Mouse (Mus musculus) kidney, adult 8-10 months (tissue): ENCODE results near the gene Fancc.
A peak's percentile ranks its signal among the peaks of the same experiment; 100 is the strongest.

Source experiments
- DNase-seq, 2 experiments: peaks; one replicate each; pipeline ENCODE4 v3.0.0; 2022

Fancc gene

DNA sequence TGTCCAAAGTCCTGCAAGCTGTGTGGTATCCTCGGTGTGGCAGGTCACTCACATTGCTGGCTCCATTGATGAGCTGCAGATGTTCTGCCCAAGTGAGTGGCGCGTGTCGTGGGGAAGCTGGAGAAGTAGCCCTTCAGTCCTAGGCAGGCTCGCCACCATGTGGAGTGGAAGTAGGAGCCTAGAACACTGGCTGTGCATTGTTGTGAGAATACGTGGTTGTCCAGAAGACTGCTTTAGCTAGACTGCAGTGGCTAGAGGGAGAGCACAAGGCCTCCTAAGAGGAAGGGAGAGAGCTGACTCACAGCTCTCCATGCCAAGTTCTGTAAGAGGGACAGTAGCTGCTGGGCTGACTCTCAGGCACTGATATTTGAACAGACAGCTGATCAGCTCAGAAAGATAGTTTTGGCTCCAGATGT lies 238.9 kb downstream of the Fancc start:
- DNase-seq = no peak

DNA sequence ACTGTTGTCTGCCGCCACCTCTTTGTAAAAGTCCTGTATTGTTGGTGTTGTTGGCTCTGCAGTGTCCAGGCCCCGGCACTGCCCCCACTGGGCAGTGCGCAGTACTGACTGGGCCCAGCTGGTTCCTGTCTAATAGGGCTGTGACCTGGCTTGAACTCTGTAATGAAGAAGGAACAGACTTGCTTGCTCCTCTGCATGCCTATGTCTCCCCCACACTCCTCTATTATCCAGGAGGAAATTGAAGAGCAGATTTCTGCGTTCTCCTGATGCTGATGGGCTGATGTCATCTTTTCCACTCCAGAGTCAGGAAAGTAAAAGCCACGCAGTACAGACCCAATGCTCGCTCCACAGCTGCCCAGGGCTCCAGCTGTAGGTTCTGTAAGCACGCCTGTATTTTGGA lies 240.3 kb downstream of the Fancc start:
- DNase-seq = peak; percentile 75 to 78

DNA sequence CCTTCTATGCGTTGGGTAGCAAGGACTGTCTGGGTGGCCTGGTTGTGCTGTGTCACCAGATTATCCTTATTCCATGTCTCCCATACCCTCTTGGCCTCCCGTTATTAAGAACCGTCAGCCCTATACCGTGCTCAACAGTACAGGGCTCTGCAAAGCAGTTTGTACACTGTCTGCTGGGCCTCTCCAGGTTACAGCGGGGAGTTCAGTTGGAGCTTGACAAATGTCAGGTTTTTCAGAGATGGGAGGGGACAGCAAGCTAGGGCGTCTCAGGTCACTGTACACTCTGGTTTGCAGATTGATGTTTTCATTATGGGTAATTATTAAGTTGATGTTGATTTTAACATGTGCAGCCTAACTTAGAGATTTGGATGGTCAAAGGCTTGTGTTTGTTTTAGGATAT lies 240.9 kb downstream of the Fancc start:
- DNase-seq = no peak

DNA sequence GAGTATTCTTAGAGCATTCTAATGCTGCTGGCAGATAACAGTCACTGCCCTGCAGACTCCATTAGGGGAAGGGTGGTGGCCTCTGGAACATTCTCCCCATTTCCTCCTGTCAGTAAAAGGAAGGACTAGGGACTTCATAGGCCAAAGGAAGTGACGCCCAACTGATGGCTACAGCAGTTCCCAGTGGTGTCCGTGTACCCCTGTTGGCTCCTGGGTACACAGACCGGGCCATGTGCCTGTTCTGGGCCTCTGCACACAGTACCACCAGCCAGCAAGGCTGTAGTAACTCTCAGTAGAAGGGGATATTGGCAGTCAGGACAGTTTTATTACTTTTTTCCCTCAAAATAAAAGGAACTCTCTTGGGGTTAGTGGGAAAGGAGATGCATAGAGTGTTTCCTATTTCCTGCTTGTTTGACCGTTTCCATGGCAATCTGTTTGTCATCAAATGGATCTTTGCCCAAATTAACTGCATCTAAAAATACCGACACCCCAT lies 241.5 kb downstream of the Fancc start:
- DNase-seq = peak; percentile 57 to 70

DNA sequence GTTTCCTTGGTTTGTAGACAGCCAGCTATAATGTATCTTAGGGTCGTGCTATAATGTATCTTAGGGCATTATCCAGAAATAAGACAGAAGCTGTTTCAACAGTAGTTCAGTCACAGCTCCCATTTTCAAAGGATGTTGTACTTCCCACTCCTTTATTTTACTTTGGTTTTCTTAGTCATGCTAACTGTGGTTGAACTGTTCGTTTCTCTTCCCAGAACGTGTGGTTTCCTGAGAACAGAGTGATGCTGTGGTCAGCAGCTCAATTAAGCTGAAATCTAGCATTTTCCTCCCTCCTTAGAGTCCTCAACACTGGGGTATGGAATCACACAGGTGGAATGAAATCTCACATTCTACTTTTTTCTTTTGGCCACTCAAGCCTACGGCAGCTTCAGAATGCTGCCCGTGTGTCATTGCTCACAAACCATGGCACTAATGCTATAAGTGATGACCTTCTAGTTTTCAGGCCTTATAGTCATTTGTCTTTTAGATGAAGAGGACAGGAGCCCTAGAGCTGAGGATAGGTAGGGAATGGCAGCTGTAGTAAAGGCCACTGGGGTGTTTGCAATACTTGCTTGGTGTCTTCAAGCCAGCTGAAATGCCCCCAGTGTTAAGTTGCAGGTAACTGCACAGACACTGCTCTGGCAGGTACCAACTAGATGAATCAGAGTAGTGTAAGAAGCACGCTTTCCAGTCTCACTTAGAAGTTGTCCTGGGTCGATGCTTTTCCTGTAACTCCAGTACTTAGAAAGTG lies 243.0 kb downstream of the Fancc start:
- no peak for DNase-seq

DNA sequence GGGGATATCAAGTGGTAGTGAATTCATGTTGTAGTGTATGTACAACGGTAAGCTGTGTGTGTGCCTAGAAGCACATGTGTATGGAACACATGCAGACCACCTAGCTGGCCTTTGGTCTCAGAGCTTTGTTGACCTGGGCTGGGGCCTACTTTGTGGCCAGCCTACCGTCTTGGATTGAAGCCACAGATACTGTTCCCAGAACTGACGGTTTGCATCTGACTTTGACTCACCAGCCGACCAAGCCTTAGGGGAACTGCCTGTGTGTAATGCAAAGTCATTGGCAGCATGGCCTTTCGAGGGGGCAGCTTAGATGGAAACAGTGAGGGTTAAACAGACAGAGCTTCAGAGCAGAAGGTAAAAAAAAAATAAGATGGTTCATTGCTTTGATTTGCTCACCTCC lies 243.9 kb downstream of the Fancc start:
- no peak for DNase-seq

DNA sequence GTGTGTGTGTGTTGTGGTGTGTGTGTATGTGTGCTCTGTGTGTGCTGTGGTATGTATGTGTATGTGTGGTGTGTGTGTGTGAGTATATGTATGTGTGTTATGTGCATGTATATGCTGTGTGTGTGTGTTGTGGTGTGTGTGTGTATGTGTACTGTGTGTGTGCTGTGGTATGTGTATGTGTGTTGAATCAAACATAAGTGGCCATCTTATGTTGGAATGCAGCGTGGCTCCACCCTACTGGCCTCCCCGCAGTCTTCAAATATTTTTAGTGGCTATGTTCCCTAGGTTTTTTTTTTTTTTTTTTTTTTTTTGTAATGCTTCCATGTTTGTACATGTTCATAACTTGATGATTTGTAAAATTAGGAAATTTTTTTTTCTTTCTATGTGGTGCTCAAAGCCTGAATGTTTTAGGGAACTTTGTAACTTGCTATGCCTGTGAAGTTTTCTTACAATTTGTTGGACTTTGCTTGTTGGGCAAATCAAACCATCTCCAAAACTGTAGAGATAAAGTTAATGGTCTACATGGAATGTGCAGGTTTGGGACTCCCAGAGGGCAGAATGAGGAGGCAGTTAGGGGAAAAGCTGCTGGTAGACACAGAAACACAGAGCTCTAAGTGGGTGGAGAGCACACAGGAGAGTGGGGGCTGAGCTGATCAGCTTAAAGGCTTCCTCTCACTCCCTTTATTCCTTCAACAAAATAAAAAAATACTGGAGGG lies 244.6 kb downstream of the Fancc start:
- DNase-seq = no peak

DNA sequence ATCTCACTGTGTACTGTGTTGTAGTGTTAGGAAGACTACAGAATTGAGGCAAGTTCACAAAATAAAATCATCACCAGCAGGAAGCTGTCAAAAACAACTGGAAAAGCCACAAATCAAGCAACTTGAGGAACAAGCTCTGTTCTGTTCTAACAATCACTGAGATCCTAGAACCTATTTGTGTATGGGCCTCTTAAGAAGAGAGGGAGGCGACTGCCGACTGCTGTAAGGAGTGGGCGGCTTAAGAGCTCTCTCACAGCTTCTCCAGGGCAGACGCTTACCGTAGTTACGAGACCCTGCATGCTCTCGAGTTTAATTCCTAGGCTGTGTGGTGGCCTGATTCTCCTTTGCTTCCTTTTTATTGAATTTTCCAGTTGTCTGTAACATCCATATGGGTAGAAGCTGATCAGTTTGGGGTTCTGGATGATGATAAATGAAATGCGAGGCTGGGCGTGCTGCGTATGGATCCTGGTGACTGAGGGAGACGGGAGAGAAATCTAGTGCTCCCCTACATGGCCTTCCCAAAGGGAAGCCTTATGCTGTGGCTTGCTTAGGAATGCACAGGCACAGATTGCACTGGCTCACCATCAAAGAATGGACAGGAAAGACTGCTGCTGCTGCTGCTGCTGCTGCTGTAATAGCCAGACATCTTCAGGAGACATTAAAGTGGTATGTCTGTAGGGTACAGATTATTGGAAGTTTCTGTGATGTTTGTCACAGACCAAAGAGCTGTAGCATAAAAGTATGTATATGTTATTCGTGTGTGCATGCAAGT lies 245.8 kb downstream of the Fancc start:
- no peak for DNase-seq

DNA sequence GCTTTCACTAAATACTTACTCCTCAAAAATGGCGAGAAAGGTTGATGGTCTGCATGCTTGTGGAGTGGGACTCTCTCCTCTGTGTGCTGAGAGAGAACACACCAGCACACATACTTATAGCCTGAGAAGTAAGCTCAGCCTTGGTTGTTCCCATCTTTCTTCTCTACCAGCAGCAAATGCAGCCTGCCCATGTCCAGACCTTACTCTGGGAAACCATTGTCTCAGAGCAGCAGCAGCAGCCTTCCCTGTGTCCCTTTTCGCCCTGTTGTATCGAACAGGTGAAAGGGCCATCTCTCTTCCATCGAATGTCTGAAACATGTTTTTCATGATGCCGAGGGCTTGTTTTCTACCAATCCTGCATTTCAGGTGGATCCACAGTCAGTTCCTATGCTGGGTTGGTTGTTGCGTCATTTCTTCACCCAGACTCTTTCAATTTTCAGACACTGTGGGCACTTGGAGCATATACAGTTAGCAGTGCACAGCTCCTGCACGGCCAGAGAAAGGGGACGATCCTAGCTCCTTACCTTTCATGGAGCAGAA lies 246.6 kb downstream of the Fancc start:
- no peak for DNase-seq

DNA sequence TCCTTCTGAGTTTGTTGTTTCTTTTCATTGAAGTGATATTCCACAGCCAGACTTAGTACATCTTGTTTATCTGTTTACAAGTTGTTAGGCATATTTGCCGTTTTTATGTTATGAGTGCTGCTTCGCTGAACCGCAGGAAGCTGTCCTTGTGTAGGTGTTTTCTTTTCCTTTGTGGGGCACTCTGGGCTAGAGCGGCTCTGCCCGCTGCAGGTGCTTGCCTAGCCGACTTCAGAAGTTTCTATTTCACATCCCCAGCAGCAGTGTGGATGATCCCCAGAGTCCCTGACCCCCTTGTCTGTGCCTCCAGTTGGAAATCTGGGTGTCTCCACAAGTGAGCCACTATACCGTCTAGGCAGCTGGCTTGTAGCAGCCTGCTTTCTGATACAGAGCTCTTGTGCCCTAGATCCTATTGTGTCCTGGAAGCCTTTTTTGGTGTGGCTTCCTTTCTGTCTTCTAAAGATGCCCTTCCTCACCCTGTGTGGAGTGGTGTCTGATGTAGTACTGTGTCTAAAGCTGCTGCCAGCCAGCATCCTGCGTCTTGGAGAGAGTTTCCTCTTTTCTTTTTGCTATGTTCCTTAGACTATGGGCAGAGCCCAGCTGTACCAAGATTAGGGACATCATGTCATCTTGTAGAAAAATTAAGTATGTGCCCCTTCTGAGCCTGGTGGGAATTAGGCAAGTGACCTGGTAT lies 247.2 kb downstream of the Fancc start:
- no peak for DNase-seq

DNA sequence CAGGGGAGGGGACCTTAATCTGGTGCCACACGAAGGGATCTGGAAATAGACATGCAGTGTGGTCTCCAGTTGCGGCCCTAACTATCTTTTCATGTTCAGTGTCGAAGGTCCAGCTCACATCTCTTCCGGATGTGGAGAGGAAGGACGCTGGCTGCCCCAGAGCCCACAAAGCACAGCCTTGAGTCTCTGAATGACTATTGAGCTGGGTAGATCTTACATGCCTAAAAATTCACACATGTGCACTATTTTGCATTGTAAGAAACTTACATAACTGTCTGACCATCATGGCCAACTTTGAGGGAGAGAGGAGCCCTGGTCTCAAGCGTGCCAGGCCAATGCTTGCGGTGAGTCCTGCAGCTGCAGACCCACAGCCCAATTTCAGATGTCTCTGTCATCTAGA lies 247.9 kb downstream of the Fancc start:
- no peak for DNase-seq

DNA sequence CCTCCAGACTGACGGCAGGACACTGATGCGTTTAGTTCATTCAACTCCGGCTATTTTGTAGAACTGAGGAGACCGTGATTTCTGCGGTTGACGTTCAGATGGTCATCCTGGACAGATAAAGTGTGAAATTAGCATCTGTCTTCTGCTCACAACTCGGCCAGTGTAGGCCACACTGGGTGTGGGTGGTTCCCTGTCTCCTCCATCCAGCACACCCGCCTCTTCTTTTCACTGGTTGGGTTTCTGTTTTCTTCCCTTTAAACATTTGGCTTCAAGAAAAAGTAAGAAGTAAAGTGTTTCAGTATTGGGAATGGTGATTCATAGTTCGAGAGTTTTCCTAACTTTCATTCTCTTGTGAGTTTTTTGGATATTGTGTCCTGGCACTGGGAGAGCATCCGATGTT lies 248.8 kb downstream of the Fancc start:
- DNase-seq = no peak

DNA sequence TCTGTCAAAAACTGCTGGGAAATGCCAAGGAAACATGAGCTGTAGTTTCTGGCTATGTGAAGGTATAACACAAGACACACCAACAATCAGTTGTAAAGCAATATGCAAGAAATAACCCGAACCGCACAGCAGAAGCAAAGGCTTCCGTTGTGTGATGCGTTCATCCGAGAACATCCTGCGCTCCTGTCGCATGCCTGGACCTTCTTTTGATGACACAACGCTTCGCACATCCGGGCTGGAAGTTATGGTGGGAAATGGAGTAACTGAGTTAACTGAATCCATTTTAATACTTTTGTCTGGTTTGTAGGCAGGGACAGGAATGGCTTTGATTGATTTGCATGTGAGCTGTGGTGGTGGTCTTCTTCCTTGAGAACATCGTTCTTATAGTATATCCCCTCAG lies 249.4 kb downstream of the Fancc start:
- no peak for DNase-seq

DNA sequence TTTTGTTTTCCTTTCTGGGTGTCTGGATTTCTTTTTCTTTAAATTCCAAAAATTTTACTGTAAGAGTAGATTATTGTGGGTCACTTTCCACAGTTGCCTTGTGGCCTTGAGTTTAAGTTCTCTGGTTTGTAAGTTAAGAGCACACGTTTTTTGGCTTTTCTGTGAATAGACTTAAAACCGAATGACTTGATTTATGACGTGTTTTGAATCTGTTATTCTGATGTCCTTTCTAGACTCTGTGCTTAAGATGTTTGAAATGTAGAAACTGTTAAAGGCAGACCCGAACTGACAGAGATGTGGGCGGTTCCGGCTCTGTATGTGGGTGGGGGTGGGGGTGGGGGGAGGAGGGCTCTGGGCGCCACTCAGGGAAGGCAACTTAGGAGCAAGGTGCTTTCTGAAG lies 250.0 kb downstream of the Fancc start:
- no peak for DNase-seq

DNA sequence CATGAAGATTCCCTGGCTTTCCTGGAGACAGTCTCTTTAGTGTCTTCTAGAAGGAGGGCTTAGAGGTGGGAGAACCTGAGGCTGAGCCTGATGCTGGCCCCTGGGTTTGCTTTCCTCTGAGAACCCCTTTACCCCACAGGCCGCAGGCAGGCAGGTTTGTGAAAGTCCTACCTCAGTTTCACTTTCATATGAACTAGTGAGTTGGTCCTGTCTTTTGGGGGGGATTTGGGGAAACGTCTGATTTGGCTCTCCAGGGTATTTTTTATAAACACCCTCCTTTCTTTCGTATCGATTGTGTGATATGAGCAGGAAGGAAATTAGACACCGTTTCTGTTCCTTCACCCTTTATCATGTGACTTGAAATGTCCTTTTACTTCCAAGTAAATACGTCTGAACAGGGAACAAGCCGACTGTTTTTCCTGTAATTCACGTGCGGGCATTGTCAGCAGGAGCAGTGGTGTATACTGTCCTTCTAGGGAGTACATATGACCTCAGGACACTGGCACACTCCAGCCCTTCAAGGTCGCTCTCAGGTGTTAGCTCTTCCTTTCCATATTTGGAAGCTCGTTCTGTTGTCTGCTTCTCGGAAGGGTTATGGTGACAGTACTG lies 250.6 kb downstream of the Fancc start:
- no peak for DNase-seq

DNA sequence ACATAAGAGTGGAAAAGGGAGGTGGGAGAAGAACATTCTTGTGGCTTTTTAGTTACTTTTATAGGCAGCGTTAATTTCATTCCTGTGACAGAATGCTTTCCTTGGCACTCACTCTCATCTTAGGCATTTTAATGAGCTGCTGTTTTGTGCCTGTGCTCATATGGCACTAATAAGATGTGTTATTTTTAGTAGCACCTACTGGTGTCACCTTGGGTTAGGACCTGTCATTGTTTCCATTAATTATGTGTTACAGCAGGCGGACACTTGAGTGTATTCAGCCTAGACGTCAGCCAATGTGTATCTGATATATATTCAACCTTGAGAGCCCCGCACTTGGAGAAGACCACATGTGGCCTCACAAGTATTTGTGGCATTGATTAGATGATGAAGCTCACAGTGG lies 251.3 kb downstream of the Fancc start:
- DNase-seq = no peak

DNA sequence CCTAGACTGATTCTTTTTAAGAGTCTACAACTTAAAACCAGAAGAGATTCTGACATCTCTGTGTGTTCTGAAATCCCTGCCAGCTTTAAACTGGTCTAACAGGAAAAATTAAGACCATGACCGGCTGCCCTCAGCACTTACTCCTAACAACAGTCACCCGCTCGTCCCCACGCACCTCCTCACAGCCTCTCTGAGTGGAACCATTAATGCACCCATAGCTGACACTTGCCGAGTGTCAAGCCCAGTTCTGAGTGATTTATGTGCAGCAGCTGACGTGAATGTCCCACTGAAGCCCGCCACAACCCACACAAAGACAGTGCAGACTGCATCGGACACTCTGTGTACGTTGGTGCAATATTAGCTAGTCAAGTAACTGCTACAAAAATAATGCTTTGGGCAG lies 251.9 kb downstream of the Fancc start:
- DNase-seq = no peak

DNA sequence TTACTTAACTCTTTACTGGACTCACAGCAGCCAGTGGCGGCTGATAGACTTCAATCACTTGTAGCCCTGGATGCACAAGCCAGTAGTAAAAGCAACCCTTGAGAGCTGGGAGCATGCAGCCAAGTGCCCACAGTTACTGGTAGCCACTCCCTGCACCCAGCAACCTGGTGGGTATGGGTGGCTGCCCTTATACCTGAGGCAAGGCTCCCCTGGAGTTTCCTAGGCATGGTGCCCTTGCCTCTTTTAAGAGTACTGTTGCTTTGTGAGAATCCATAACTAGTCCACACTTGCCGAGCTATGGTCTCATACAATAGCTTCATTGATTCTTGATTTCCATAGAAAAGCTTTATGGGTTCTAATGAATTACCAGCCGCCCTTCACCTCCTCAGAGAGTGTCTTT lies 252.7 kb downstream of the Fancc start:
- DNase-seq = no peak

DNA sequence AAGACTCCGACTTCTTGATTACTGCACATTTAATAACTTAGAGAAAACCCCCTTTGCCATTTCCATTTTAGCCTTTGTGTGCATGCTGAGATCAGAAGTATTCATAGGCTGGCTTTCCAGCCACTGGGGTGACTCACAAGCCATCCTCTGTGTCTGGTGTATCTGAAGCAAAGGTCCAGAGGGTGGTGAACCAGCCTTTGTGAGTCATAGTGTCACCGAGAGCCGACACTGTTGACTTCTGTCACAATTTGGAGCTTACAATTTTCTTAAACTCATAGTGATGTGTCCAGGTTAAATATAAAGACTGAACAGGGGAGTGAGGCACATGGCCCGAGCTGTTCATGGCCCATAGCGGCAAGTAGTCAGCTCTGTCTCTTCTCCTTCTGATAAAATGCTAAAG lies 253.5 kb downstream of the Fancc start:
- DNase-seq = no peak

DNA sequence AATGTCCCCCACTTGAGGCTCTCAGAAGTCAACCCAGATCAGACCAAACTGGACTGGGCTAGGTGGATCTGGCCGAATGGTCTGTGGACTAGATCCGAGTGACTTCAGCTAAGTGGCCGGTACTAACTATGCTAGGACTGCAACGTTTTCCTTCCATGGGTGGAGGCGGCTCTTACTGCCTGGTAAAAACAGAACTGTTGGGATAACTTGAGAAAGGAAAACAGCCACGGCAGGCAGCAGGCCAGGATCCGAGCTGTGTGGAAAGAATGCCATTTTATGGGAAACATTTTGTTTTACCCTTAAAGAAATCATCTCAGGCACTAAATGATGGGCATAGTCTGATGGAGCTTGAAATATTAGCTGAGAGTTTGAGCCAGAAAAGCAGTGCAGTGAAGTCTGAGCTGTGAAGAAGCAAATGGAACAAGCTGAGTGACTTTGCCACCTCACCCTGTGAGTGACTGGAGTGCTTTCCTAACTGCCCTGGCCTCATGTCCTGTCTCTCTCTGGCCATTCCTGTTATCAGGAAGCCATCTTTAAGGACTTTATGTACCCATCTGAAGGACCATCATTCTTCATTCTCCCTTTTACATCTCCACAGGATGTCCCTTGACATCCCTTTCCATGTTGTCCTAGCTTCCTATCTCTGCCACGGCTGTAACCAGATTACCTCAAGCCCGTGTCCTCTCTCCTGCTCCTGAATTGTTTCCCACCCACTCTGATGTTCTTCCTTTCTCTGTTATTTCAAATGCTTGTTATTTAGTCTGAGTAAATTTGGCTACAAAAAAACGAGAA lies 254.5 kb downstream of the Fancc start:
- peak in 1 of 2 experiments; percentile 52 for DNase-seq

DNA sequence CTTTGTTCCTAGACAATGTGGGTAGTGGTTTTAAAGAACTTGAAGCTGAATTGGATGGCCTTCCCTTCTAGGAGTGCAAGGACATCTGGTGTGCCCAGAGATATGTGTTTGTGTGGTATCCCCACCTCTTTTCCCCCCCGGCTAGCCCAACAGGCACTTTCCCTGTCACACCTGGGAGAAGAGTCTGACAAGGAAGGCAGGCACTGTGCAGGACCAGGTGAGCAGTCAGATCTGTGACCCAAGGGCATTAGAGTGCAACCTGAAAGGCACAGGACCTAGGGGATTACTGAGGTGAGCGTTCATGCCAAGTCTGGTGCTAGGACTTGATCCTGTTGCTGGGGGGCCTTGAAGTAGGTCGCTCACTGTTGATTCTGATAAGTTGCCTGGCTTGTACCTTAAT lies 255.4 kb downstream of the Fancc start:
- no peak for DNase-seq

DNA sequence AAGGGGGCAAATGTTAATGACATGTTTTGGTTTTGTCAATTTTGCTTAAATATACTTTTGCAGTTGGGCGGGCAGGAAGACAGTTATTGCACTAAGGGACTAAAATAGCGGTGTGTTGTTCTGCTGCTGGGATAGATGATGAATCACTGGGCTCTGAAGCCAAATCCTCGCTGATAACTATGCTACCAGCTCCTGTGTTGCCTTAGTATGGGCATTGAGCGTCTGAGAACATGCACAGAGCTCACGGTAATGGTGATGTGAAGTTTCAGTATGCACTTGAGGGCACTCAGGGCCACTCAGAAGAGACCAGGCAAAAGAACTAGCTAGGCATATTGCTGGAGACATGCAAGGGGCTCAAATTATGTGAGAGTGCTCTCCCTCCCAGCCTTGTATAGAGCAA lies 256.2 kb downstream of the Fancc start:
- DNase-seq = no peak
